Mouse (Mus musculus) heart, adult 2 months (tissue): Measurements from ENCODE around the gene Gm10382. TPM values are rescaled to one million over a fixed set of nuclear protein-coding genes. Genes with fewer than 3 reads are reported as not detected.
A peak's percentile ranks its signal among the peaks of the same experiment; 100 is the strongest.

Experiments
- DNase-seq, 2 experiments: peaks; one replicate each; pipeline ENCODE4 v3.0.0; 2021
- H3K27ac ChIP-seq: fragments of 200-600 bp; 2 replicates; pipeline ENCODE4 v1.8.1; 2022
- H3K27me3 ChIP-seq: fragments of 200-500 bp; 2 replicates; pipeline ENCODE4 v1.6.1; 2012; ENCODE audit warnings: mild to moderate bottlenecking, low read length, inconsistent platforms, mixed read lengths; ENCODE audit not compliant: control insufficient read depth, insufficient read depth
- H3K36me3 ChIP-seq: fragments of 200-500 bp; 2 replicates; pipeline ENCODE4 v1.6.1; 2012; ENCODE audit warnings: low read length, inconsistent platforms; ENCODE audit not compliant: control insufficient read depth, insufficient read depth
- H3K4me1 ChIP-seq: fragments of 200-500 bp; 2 replicates; pipeline ENCODE4 v1.6.1; 2011; ENCODE audit warnings: low read length; ENCODE audit not compliant: control insufficient read depth, insufficient read depth
- H3K4me3 ChIP-seq: fragments of 200-600 bp; 2 replicates; pipeline ENCODE4 v1.8.1; 2022
- H3K79me2 ChIP-seq: fragments of 200-500 bp; replicated peaks from 2 replicates; pipeline ENCODE4 v1.6.1; 2012; ENCODE audit warnings: mild to moderate bottlenecking, inconsistent platforms, low read length, moderate library complexity, mixed read lengths; ENCODE audit not compliant: control insufficient read depth, insufficient read depth
- H3K9ac ChIP-seq: fragments of 200-500 bp; 2 replicates; pipeline ENCODE4 v1.6.1; 2012; ENCODE audit warnings: low read depth, mild to moderate bottlenecking, control low read depth, inconsistent platforms, low read length, mixed read lengths
- CTCF ChIP-seq: fragments of 200-600 bp; IDR thresholded peaks from 2 replicates; pipeline ENCODE4 v1.8.1; 2022; ENCODE audit warnings: antibody characterized with exemption, mild to moderate bottlenecking, moderate library complexity
- EP300 ChIP-seq: fragments of 200-500 bp; IDR thresholded peaks from 2 replicates; pipeline ENCODE4 v1.6.1; 2011; ENCODE audit warnings: low read depth, low read length, control low read depth; ENCODE audit not compliant: insufficient read depth
- POLR2A ChIP-seq: fragments of 200-500 bp; IDR thresholded peaks from 2 replicates; pipeline ENCODE4 v1.6.1; 2011; ENCODE audit warnings: mild to moderate bottlenecking, low read depth, low read length, control low read depth; ENCODE audit not compliant: insufficient read depth
- WGBS: fragments of 180-500 bp; shearing (Covaris S2); methylation state at CpG from one replicate; pipeline ENCODE4 v1.1.7; 2018; 5-methylcytosine and 5-hydroxymethylcytosine counted together
- intact Hi-C: fragments of 180-260 bp; cut with DNase I; formaldehyde crosslinking; loops from one replicate; pipeline ENCODE4 v1.15.1; 2025
- polyA plus RNA-seq: library from polyadenylated mRNA; depleted of rRNA; stranded (reverse); fragments of >200 nt; gene quantifications from 2 replicates; pipeline ENCODE4 v1.2.3, GENCODE M21; 2012
- total RNA-seq, 2 experiments: library from RNA; stranded (reverse); gene quantifications; 2 replicates each; pipeline ENCODE4 v1.2.3; 2021

Gm10382 gene
- total and polyA plus RNA-seq, 3 experiments, result 0.12 to 0.21 TPM; not detected in 1

- WGBS, result 69% methylated on average over 2 of the region's 2 CpGs
- H3K36me3 ChIP-seq, result no peaks in the 10 kb centered on the region
- H3K9ac ChIP-seq, result no peak overlapping the region
- H3K4me1 ChIP-seq, result no peaks in the 10 kb centered on the region
- intact Hi-C loops, result no loop called here
- H3K27me3 ChIP-seq, result no peaks in the 10 kb centered on the region
- no peak for TF ChIP-seq CTCF
- no peak for TF ChIP-seq EP300
- no peak for TF ChIP-seq POLR2A
- no peaks in the 10 kb centered on the region for H3K79me2 ChIP-seq
- no peak overlapping the region for H3K4me3 ChIP-seq
- H3K27ac ChIP-seq, result no peak overlapping the region
- DNase-seq, result no peak
Measured at GRCm38 (mm10) chr5:125375871-125376270, 13.3 kb upstream of the Gm10382 start.

DNA sequence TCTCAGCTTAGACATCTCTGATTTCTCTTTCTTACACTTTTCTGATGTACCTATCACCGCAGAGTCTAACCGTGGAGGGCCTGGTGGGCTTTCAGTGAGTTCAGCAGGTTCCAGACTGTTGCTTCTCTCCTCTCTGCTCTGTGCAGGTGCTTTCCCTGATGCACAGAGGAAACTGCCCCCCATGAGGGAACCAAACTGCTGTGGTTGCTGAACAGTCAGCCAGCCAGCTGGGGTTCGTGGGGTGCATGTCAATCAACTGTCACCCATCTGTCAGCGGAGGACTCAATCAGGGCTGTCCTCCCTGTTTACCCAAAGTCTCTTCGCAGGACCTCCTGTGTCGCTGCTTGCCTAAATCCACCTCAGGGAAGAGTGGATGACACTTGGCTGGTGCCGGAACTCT is 11.9 kb upstream of the Gm10382 start:
- 75% methylated on average over 7 of the region's 7 CpGs for WGBS
- DNase-seq, result no peak
- Histone ChIP-seq H3K4me1 (no peaks in the 10 kb centered on the region), H3K4me3 (no peak overlapping the region), H3K36me3 (no peaks in the 10 kb centered on the region), H3K79me2 (no peaks in the 10 kb centered on the region), H3K27me3 (no peaks in the 10 kb centered on the region), H3K27ac (no peak overlapping the region), H3K9ac (no peak overlapping the region)
- TF ChIP-seq CTCF (no peak), POLR2A (no peak), EP300 (no peak)
- intact Hi-C loops, result no loop called here

- H3K36me3 ChIP-seq, result peaks cover 11% of the 10 kb centered on the region
- WGBS, result 71% methylated on average over 5 of the region's 5 CpGs
- H3K27me3 ChIP-seq, result no peaks in the 10 kb centered on the region
- DNase-seq, result no peak
- H3K4me3 ChIP-seq, result no peak overlapping the region
- peaks cover 3% of the 10 kb centered on the region; the same call in 1 of the 2 replicates for H3K4me1 ChIP-seq
- TF ChIP-seq POLR2A (no peak), CTCF (peak; percentile 54), EP300 (no peak)
- H3K79me2 ChIP-seq, result no peaks in the 10 kb centered on the region
- intact Hi-C loops, result loop anchor here (2.0 kb wide), 1 partner anchor 82 kb away; no protein-coding TSS in a partner anchor
- no peak overlapping the region for H3K27ac ChIP-seq
- H3K9ac ChIP-seq, result no peak overlapping the region
Measured at GRCm38 (mm10) chr5:125378919-125379318, 10.2 kb upstream of the Gm10382 start.

DNA sequence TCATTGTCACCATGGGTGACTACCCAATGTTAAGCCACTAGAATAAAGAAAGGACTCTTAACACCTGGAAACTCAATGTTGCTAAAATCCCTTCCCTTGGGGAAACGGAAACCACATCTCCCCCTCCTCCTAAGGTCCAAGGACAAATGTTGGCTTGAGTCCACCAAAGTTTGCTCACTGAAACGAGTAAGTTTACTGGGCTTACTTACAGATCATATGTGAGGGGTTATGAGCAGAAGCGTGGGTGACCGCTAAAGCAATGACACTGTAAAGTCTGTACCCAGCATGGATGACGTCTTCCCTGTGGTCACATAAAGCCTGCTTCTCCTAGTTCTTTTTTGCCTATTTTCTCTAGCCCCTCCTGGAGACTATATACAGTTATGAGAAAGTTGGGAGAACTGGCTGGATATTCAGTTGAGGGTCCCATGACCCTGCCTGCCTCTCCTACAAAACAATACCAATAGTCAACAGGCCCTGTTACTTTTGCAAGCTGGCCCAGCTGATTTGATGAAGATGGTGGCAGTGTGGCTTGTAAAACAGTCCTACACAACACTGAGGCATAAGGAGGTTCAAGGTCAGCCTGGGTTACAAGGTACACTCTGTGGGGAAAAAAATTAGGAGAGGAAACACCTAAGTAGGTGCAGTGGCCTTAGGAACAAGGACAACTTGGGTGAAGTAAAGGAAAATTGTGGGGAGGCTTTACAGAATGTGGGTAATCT is 7.0 kb upstream of the Gm10382 start:
- Histone ChIP-seq H3K4me3 (no peak overlapping the region), H3K79me2 (no peaks in the 10 kb centered on the region), H3K9ac (no peak overlapping the region), H3K36me3 (peaks cover 32% of the 10 kb centered on the region), H3K4me1 (peaks cover 9% of the 10 kb centered on the region), H3K27me3 (no peaks in the 10 kb centered on the region), H3K27ac (no peak overlapping the region; the same call in 1 of the 2 replicates)
- no peak for DNase-seq
- intact Hi-C loops, result no loop called here
- WGBS, result 38% methylated on average over 5 of the region's 5 CpGs
- TF ChIP-seq EP300, result no peak
- no peak for TF ChIP-seq POLR2A
- no peak for TF ChIP-seq CTCF

DNA sequence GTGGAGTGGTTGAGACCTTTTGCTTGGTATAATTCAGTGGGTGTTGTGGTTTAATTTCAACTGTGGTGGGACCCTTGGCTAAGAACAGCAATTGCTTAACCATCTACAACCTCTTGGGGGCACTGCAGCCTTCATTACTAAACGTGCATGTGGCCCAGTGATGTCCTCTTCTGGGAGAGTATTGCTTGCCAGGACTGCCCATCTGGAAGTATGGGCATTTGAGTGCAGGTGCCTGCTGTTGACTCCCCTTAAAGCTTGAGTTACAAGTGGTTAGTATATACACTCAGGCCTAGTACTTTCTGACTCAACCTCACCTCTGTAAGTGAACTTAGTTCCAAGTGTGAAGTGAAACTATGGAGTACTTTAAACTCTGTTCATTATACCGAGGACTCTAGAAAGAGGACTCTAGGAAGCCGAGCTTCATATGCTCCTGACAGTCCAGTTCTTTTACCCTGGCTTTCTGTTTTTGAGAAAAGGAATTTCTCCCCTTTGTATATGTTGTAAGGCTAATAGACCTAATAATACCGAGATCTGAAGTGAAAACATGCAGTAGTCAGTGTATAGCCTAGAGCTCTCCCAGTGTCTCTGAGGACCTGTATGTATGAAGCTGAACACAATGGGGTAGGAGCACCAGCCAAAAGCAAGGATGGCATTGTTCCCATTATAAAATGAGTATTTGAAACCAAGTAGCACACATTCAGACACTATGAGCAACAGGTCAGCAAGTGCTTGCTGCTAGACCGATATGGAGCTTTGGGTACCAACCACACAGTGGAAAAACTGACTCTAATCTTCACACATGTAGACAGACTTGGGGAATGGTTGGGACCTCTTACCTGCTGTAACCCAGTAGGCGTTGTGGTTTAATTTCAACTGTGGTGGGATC is 6.2 kb upstream of the Gm10382 start:
- peak overlapping the region; percentile 11; the same call in 1 of the 2 replicates for H3K27ac ChIP-seq
- H3K27me3 ChIP-seq, result no peaks in the 10 kb centered on the region
- peak; percentile 54 to 60 for DNase-seq
- H3K36me3 ChIP-seq, result peaks cover 32% of the 10 kb centered on the region
- peak; percentile 78 for TF ChIP-seq EP300
- TF ChIP-seq POLR2A, result peak; percentile 61
- TF ChIP-seq CTCF, result peak; percentile 83
- peaks cover 9% of the 10 kb centered on the region for H3K4me1 ChIP-seq
- no peaks in the 10 kb centered on the region for H3K79me2 ChIP-seq
- intact Hi-C loops, result no loop called here
- no peak overlapping the region for H3K4me3 ChIP-seq
- WGBS, result 19% methylated on average over 6 of the region's 6 CpGs
- H3K9ac ChIP-seq, result no peak overlapping the region; the same call in 1 of the 2 replicates
